Mouse (Mus musculus): ENCODE data around the gene Qser1.
"Not testable (repeated sequence)": the region's sequence is repeated elsewhere in the genome, so short reads cannot be mapped to it uniquely, and the experiment has no call there.

Qser1 gene

GRCm38 (mm10) chr2:104816371-104816827 lies at the start of gene Qser1:
Qser1 (minus strand) TSS chr2:104816760.
- in situ Hi-C loops (cut with MboI; ENCODE audit: low pct_unique_long_range_greater_than_20kb in 1 of 2, low sequenced_read_pairs in 2 of 2, unreplicated experiment in 1 of 2) = no loop called here

DNA sequence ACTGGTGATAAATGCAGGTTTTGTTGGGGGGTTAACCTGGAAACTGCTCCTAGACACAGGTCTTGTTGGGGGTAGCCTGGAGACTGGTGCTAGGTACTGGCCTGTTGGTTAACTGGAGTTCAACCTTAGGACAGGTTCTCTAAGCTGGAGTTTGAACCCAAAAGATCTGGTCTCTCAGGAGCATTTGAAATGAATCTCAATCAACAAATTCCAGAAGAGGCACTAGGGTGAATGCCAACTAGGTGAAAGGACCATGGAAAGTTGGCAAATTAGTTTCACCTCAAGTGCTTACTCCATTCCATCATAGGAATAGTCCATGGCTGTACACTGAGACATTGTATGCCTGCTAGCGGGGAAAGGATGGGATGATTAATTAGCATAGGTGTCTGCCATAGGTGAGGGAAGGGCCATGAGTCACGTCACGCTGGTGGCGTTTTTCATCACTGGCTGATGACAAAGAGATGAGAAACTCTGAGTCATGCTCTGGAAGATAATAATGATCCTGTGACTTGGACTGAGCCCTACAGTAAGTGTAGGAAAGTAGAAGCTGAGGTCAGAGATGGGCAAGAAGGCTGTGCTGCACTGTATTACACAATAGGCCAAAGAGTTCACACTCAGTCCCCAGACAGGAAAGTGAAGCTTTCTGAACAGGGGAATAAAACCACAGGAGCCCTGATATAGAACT lies 47.8 kb upstream of the Qser1 start:
- in situ Hi-C loops (cut with MboI; ENCODE audit: low pct_unique_long_range_greater_than_20kb in 1 of 2, low sequenced_read_pairs in 2 of 2, unreplicated experiment in 1 of 2) = no loop called here

GRCm38 (mm10) chr2:104860426-104860825 lies 43.9 kb upstream of the Qser1 start:
- in situ Hi-C loops (cut with MboI; ENCODE audit: low pct_unique_long_range_greater_than_20kb in 1 of 2, low sequenced_read_pairs in 2 of 2, unreplicated experiment in 1 of 2) = no loop called here

DNA sequence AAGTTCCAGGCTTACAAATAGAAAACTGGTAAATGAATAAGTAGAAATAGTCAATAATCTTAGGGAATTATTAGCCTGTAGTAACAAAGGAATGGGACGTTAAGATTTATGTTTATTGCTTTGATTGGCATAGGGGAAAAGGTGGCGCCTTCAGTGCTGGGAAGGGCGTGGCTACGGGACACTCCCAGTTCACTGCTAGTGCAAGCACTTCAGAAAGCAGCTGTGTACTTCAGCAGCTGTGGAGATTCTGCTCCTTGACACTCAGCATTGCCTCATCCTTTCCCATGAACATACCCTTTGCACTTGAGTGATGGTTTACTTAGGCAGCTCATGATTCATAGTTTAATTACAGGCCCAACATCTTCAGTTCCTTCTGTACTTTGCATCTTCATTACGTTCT lies 42.5 kb upstream of the Qser1 start:
- in situ Hi-C loops (cut with MboI; ENCODE audit: low pct_unique_long_range_greater_than_20kb in 1 of 2, low sequenced_read_pairs in 2 of 2, unreplicated experiment in 1 of 2) = no loop called here

GRCm38 (mm10) chr2:104858083-104858482 lies 41.5 kb upstream of the Qser1 start:
- in situ Hi-C loops (cut with MboI; ENCODE audit: low pct_unique_long_range_greater_than_20kb in 1 of 2, low sequenced_read_pairs in 2 of 2, unreplicated experiment in 1 of 2) = not testable (repeated sequence)

- in situ Hi-C loops (cut with MboI; ENCODE audit: low pct_unique_long_range_greater_than_20kb in 1 of 2, low sequenced_read_pairs in 2 of 2, unreplicated experiment in 1 of 2) = no loop called here
Observed at GRCm38 (mm10) chr2:104856218-104856617, 39.7 kb upstream of the Qser1 start.

GRCm38 (mm10) chr2:104855732-104856131 lies 39.2 kb upstream of the Qser1 start:
- in situ Hi-C loops (cut with MboI; ENCODE audit: low pct_unique_long_range_greater_than_20kb in 1 of 2, low sequenced_read_pairs in 2 of 2, unreplicated experiment in 1 of 2) = no loop called here

DNA sequence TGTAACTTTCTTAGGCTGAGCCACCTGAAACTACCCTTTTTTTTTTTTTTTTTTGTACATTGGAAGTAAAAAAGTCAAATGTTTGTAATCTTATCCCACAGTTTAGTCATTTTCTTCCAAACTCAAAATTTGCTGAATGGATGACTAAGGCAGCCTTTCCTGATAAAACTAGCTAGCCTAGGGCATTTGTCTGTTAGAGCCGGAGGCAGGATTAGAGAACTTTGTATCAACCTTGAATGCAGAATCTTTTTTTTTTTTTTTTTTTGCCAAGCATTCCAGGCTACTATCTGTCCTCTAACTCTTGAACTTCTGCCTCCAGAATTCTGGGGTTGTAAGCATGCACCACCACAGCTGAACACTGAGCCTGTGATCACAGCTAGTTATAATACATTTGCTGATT lies 38.3 kb upstream of the Qser1 start:
- in situ Hi-C loops (cut with MboI; ENCODE audit: low pct_unique_long_range_greater_than_20kb in 1 of 2, low sequenced_read_pairs in 2 of 2, unreplicated experiment in 1 of 2) = no loop called here

DNA sequence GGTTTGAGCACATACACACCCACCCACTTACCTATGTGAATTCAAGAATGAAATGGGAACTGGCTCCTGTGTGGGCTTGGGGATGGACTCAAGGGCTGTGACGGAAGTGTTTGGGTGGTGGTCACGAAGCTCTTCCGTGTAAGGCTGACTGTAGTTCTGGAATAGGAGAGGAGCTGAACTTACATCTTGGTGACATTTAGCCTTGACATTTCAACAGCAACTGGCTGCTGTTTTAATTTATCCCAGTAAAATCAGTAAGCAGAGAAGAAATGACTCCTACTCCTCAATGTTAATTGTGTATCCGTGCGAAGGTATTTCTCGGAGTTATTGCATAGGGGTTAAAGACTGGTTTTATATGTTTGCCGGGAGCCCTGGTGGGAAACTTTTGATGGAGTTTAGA lies 36.0 kb upstream of the Qser1 start:
- in situ Hi-C loops (cut with MboI; ENCODE audit: low pct_unique_long_range_greater_than_20kb in 1 of 2, low sequenced_read_pairs in 2 of 2, unreplicated experiment in 1 of 2) = no loop called here

GRCm38 (mm10) chr2:104851686-104852085 lies 35.1 kb upstream of the Qser1 start:
- in situ Hi-C loops (cut with MboI; ENCODE audit: low pct_unique_long_range_greater_than_20kb in 1 of 2, low sequenced_read_pairs in 2 of 2, unreplicated experiment in 1 of 2) = no loop called here

DNA sequence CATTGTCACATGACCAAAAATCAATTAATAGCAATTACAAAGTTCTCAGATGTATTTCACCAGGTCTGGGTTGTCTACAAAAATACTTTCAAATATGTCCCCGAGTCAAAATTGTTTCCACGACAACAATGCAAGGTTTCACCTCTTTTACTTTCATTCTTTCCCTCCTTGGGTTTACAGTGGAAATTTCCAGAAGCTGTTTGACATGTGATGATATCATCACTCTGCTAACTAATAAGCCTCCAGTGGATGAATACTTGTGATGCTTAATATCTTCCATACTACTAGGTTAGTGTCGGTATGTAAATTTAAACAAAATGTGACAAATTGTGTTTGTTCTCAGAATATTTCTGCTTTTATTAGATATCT lies 33.4 kb upstream of the Qser1 start:
- in situ Hi-C loops (cut with MboI; ENCODE audit: low pct_unique_long_range_greater_than_20kb in 1 of 2, low sequenced_read_pairs in 2 of 2, unreplicated experiment in 1 of 2) = no loop called here

GRCm38 (mm10) chr2:104849276-104849990 lies 32.9 kb upstream of the Qser1 start, which contains the start of gene Prrg4:
Prrg4 (minus strand) TSS chr2:104849876.
- in situ Hi-C loops (cut with MboI; ENCODE audit: low pct_unique_long_range_greater_than_20kb in 1 of 2, low sequenced_read_pairs in 2 of 2, unreplicated experiment in 1 of 2) = no loop called here

DNA sequence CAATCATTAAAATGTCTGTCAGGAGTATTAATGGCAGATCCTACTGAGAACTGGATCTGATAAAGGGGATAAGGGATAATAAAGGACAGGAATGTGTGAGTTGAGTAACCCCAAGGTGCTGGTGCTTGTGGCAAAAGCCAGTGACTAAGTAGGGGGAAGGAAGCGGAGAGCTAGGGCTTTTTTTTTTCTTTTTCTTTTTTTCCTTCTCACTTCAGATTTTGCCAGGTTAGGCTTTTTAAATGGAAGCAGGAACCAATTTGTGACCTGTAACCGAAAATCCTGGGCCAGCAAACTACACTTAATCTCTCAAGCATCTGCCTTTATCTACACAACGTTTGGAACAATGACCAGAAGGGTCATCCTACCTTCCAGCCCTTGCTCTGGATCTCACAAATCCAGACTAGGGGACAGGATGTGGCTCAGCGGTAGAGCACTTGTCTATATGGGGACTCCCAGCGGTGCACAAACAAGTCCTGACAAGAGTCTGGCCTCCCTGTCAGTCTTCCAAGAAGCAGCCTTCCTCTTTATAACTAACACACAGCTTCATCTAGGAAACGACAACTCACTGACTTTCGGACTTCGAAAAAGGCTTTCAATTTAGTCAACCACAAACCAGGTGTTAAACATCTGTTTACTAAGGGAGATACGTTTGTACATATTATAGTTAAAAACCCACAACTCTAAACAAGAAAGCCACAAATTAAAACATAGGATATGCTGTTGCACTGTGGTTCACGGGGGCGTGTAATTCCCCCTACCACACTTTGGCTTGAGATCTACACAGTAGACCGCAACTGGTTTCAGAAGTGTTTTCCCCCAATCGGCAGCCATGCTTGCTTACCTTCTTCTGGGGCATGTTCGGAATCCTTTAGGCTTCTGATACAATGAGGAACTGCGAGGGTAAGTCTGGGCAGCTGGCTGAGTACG lies 31.9 kb upstream of the Qser1 start:
- in situ Hi-C loops (cut with MboI; ENCODE audit: low pct_unique_long_range_greater_than_20kb in 1 of 2, low sequenced_read_pairs in 2 of 2, unreplicated experiment in 1 of 2) = no loop called here

DNA sequence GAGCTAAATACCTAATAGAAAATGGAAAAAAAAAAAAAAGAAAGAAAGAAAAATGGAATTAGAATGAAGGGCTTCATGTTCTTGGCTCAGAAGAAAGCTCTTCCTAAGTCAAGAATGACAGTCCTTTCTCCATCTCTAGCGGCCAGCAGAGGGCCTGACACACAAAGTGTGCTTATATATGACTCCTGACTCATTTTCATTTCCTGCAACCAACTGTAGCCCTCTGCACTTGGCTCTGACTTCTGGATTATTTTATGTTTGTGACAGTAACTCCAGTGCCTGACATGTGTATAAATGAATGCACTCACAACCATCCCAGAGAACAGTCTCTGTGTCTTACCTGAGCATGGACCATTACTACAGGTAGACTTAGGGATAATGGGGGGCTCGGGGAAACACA lies 31.1 kb upstream of the Qser1 start:
- in situ Hi-C loops (cut with MboI; ENCODE audit: low pct_unique_long_range_greater_than_20kb in 1 of 2, low sequenced_read_pairs in 2 of 2, unreplicated experiment in 1 of 2) = no loop called here

GRCm38 (mm10) chr2:104846638-104847414 lies 30.3 kb upstream of the Qser1 start:
- in situ Hi-C loops (cut with MboI; ENCODE audit: low pct_unique_long_range_greater_than_20kb in 1 of 2, low sequenced_read_pairs in 2 of 2, unreplicated experiment in 1 of 2) = no loop called here

DNA sequence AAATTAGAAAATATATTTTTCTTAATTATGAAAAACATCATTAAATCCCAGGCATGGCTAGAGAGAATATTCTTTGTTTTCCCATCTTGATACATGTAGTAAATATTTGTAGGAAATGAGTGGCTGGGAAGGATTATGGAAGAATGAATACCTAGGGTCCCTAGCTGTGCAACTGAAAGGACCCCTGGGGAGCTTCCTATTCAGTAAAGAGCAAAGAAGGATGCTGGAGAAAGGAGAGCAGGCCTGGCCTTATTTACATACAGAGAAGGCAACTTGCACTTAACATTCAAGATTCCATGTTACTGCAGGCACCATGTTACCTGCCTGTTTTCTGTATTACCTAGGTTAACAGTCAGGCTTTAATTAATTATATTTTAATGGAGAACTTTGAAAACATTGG lies 26.0 kb upstream of the Qser1 start:
- in situ Hi-C loops (cut with MboI; ENCODE audit: low pct_unique_long_range_greater_than_20kb in 1 of 2, low sequenced_read_pairs in 2 of 2, unreplicated experiment in 1 of 2) = no loop called here

DNA sequence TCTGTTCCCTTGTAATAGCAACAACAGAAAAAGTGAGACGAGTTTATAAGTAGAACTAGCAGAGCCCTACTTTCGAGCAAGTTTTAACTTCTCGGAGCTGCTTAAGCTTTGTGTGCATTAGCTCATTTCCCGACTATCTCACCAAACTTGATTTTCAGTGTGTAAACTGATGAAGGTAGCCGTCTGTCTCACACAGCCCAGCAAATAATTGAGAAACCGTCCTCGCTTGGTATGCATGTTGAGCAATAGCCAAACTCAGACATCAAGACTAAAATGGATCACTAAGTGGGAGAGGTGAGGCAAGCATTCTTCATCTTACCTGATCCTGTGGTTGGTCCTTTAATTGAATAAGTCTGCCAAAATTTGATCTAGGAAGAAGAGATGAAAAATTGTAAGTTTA lies 25.2 kb upstream of the Qser1 start:
- in situ Hi-C loops (cut with MboI; ENCODE audit: low pct_unique_long_range_greater_than_20kb in 1 of 2, low sequenced_read_pairs in 2 of 2, unreplicated experiment in 1 of 2) = no loop called here

- in situ Hi-C loops (cut with MboI; ENCODE audit: low pct_unique_long_range_greater_than_20kb in 1 of 2, low sequenced_read_pairs in 2 of 2, unreplicated experiment in 1 of 2) = no loop called here
Observed at GRCm38 (mm10) chr2:104840974-104841373, 24.4 kb upstream of the Qser1 start.

Measured in mouse embryonic stem cell (cell line).